Mouse (Mus musculus) gonadal fat pad, adult 2 months (tissue): ENCODE results near the gene Syngr3. TPM values are rescaled to one million over a fixed set of nuclear protein-coding genes. Genes with fewer than 3 reads are reported as not detected.

Source experiments
- DNase-seq: peaks from one replicate; pipeline ENCODE4 v3.0.0-alpha.2; 2012; ENCODE audit warnings: low read depth
- polyA plus RNA-seq: library from polyadenylated mRNA; depleted of rRNA; stranded (reverse); fragments of >200 nt; gene quantifications from 2 replicates; pipeline ENCODE4 v1.2.3, GENCODE M21; 2012; rRNA removed

The Syngr3 gene
- polyA plus RNA-seq, 1 experiment = 0.18 TPM

- no peak for DNase-seq
Measured at GRCm38 (mm10) chr17:24644875-24645721, 44.7 kb downstream of the Syngr3 start.

- no peak for DNase-seq
Measured at GRCm38 (mm10) chr17:24644030-24644715, 45.6 kb downstream of the Syngr3 start.

DNA sequence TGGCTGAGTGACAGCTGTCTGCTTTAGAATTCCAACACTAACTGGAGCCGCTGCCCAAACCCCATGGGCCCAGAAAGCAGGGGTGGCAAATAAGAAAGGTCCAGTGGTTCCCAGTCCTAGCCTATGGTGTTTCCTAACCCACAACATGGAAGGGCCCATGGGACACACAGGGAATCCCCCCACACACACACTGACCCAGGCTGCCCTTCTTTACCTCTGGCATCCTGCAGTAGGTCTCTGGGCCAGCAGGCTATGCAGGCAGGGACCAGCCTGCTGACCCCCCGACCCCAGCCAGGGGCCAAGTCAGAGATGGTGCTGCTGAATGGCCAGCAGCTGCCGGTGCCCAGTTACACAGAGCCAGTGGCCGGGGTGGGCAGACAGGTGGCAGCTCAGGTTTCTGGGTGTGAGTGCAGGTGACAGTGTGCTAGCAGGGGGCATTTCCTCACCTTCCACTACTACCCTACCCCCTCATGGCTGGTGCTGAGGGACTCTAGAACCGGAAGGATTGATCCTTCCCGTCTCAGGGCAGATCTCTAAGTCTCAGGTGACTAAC lies 46.9 kb downstream of the Syngr3 start:
- no peak for DNase-seq

- DNase-seq = no peak
Measured at GRCm38 (mm10) chr17:24641944-24642343, 47.8 kb downstream of the Syngr3 start.

DNA sequence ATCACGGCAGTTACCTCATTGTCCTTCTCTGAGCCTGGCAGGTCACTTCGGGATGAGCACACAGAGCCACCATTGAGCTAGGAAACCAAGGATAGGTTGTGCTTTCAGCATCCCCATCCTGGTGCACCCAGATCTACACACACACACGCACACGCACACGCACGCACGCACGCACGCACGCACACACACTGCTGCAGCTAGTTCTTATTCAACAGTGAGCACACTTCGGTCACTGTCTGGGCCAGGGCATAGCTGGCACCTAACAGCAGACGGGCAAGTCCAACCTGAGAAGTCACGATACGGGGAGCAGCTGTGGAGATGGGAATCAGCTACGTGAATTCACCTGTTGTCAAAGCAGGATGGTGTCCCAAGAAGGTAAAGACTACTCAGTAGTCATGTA lies 49.2 kb downstream of the Syngr3 start:
- DNase-seq = no peak

DNA sequence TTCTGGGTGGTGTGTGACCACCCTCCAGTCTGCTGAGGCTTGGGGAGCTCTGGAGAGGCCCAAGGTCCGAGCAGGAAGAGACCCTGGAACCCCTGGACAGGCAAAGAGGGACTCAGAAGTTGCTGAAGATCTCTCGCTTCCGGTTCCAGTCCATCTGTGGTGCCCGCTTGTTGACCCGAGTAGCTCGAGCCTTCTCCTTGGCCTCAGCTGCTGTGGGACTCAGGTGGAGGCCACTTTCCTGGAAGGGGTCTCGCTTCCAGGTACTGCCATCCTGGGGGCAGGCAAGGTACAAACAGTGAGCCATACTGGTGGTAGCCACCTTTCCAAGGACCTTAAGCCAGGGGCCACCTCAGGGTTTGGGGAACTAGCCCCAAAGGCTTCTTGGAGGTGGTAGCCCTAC lies 49.6 kb downstream of the Syngr3 start:
- no peak for DNase-seq

- DNase-seq = no peak
Measured at GRCm38 (mm10) chr17:24639571-24639988, 50.2 kb downstream of the Syngr3 start.

DNA sequence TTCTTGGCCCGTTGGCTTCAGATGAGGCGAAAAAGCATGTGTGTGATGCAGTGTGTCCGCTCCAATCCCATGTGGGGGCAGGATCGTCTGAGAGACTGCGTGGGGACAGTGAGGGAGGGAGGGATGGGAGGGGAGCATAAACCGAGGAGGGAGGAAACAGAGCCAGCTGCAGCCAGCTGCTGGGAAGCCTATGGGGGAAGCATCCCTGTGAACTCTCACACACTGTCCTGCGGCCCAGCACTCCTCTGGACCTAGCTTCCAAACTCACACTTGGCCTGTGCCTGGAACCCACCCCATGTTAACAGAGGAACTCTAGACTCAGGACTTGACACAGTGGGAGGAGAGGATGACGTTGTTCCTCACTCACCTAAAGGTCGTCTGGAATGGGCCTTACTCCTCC lies 50.9 kb downstream of the Syngr3 start:
- no peak for DNase-seq

GRCm38 (mm10) chr17:24638214-24638613 lies 51.5 kb downstream of the Syngr3 start:
- no peak for DNase-seq

GRCm38 (mm10) chr17:24636781-24637481 lies 52.8 kb downstream of the Syngr3 start:
- DNase-seq = no peak

DNA sequence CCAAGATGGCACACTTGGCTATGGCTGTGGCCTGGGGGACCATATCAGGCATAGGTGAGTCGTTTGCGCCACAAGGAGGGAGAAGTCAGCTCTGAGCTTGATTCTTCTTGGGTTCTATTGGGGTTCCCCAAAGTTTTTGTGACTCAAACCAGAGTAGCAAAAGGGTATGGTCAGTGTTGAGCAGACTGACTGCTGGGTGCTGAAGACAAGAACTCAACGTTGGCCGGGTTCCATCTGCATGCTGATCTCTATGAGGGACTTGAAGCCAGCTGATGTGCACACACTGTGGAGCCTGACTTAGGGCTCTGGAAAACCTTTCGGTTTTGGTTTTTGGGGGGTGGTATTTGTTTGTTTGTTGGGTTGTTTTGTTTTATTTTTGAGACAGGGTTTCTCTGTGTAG lies 54.1 kb downstream of the Syngr3 start:
- no peak for DNase-seq

Other genes starting within 250 kb of the Syngr3 start
- 82.9 and 106 TPM in 2 replicates for gene Dnase1l2, start 246.8 kb downstream of the Syngr3 start, polyA plus RNA-seq
- 89.7 and 102 TPM in 2 replicates for gene E4f1, start 219.6 kb downstream of the Syngr3 start, polyA plus RNA-seq
- gene Pgp, start 219.6 kb downstream of the Syngr3 start, polyA plus RNA-seq = 100 and 123 TPM in 2 replicates
- gene Bricd5, start 216.1 kb downstream of the Syngr3 start, polyA plus RNA-seq = 4.7 and 5.4 TPM in 2 replicates
- gene Mlst8, start 210.9 kb downstream of the Syngr3 start, polyA plus RNA-seq = 41.4 and 44.0 TPM in 2 replicates
- gene Caskin1, start 201.4 kb downstream of the Syngr3 start, polyA plus RNA-seq = 1.7 and 2.1 TPM in 2 replicates
- gene Traf7, start 162.0 kb downstream of the Syngr3 start, polyA plus RNA-seq = 169 and 195 TPM in 2 replicates
- 48.5 and 59.7 TPM in 2 replicates for gene Rab26, start 155.7 kb downstream of the Syngr3 start, polyA plus RNA-seq
- 70.0 and 75.7 TPM in 2 replicates for gene Pkd1, start 140.1 kb downstream of the Syngr3 start, polyA plus RNA-seq
- 133 and 141 TPM in 2 replicates for gene Tsc2, start 57.3 kb downstream of the Syngr3 start, polyA plus RNA-seq
- 15.2 and 16.4 TPM in 2 replicates for gene Nthl1, start 57.3 kb downstream of the Syngr3 start, polyA plus RNA-seq
- gene Slc9a3r2, start 39.6 kb downstream of the Syngr3 start, polyA plus RNA-seq = 61.6 and 83.0 TPM in 2 replicates
- gene Npw, start 31.5 kb downstream of the Syngr3 start, polyA plus RNA-seq = not detected in 2 replicates
- 51.3 and 56.6 TPM in 2 replicates for gene Zfp598, start 20.3 kb downstream of the Syngr3 start, polyA plus RNA-seq
- 25.6 and 27.6 TPM in 2 replicates for gene Gfer, start 6.2 kb upstream of the Syngr3 start, polyA plus RNA-seq
- gene Noxo1, start 6.3 kb upstream of the Syngr3 start, polyA plus RNA-seq = 6.2 and 7.1 TPM in 2 replicates
- gene Tbl3, start 17.7 kb upstream of the Syngr3 start, polyA plus RNA-seq = 44.4 and 61.9 TPM in 2 replicates
- gene Rnf151, start 28.1 kb upstream of the Syngr3 start, polyA plus RNA-seq = 2.3 and 3.4 TPM in 2 replicates
- 2,300 and 2,553 TPM in 2 replicates for gene Rps2, start 28.2 kb upstream of the Syngr3 start, polyA plus RNA-seq
- 370 and 426 TPM in 2 replicates for gene Ndufb10, start 34.5 kb upstream of the Syngr3 start, polyA plus RNA-seq
- 31.1 and 36.7 TPM in 2 replicates for gene Rpl3l, start 37.9 kb upstream of the Syngr3 start, polyA plus RNA-seq
- 112 and 152 TPM in 2 replicates for gene Msrb1, start 46.7 kb upstream of the Syngr3 start, polyA plus RNA-seq
- gene Hs3st6, start 63.0 kb upstream of the Syngr3 start, polyA plus RNA-seq = 26.1 and 35.8 TPM in 2 replicates
- gene Meiob, start 114.3 kb upstream of the Syngr3 start, polyA plus RNA-seq = 0.06 and 0.16 TPM in 2 replicates
- gene Hagh, start 150.2 kb upstream of the Syngr3 start, polyA plus RNA-seq = 134 and 172 TPM in 2 replicates
- 12.6 and 13.1 TPM in 2 replicates for gene Fahd1, start 160.4 kb upstream of the Syngr3 start, polyA plus RNA-seq
- gene Igfals, start 176.0 kb upstream of the Syngr3 start, polyA plus RNA-seq = 18.9 and 70.3 TPM in 2 replicates
- 31.3 and 31.7 TPM in 2 replicates for gene Nubp2, start 196.4 kb upstream of the Syngr3 start, polyA plus RNA-seq
- gene Spsb3, start 196.7 kb upstream of the Syngr3 start, polyA plus RNA-seq = 67.0 and 77.8 TPM in 2 replicates
- 70.6 and 72.3 TPM in 2 replicates for gene Eme2, start 205.1 kb upstream of the Syngr3 start, polyA plus RNA-seq
- gene Mrps34, start 205.2 kb upstream of the Syngr3 start, polyA plus RNA-seq = 142 and 181 TPM in 2 replicates
- 76.6 and 85.3 TPM in 2 replicates for gene Nme3, start 206.5 kb upstream of the Syngr3 start, polyA plus RNA-seq
- 75.0 and 90.0 TPM in 2 replicates for gene Mapk8ip3, start 247.0 kb upstream of the Syngr3 start, polyA plus RNA-seq